Mouse (Mus musculus) thymus, postnatal 14 days (tissue): Measurements from ENCODE around the gene Suds3.

Experiments
- DNase-seq: peaks from one replicate; pipeline ENCODE4 v3.0.0; 2021

The Suds3 gene

DNA sequence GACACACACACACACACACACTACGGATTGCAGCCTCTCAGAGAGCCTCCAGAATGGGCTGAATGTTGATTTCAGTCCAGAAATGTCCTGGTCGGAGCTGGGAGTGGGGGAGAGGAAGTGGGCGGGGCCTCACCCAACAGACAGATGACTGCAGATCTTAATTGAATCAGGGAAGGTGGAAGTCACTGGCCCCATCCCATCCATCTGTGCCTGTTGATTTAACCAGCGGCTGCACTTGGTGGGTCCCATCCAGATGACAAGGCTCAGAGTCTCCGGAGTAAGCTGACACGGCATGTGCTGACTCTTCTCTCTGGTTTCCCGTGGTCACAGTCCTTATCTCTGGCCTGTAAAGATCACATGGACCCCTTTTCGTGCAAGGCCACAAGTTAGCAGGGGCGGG is 20.0 kb upstream of the Suds3 start:
- peak; percentile 72 for DNase-seq

- DNase-seq, result peak; percentile 48
Observed at GRCm38 (mm10) chr5:117134889-117135456, 19.1 kb upstream of the Suds3 start.

DNA sequence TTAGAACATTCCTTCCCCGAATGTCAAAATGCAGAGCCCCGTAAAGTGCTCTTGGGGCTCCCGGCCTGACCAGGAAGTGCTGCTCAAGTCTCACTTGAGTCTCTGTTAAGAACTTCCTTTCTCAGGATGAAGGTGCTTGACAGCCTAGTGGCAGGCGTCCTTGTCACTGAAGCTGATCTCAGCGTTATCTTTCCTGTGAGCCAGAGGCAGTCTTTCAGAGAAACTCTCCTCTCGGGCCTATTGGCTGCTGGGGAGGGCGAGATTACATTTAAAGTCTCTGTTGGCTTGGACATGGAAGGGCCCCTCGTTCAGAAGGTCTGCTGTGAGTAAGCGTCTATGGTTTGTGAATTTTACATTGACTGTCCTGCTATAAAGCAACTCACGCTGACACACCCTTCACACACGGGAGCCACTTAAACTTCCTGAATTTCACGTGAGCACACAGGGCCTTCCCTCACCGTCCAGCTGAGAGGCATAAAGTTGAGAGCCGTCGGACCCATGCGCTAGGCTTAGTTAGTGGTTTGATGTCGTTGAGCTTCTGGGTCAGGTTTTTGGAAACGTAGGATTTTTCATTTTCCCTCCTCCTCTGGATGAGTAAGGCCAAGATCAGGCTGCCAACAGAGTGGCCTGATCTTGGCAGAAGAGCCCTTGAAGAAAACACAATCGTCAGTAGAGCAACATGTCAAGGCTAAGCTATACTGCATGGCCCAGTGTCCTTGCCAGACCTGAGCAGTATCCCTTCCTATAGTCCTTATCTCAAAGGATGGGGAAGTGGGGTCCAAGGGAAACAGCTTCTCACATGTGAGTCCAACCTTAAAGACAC is 18.4 kb upstream of the Suds3 start:
- DNase-seq, result peak; percentile 61

- DNase-seq, result peak; percentile 88
Observed at GRCm38 (mm10) chr5:117133446-117134065, 17.6 kb upstream of the Suds3 start.

- DNase-seq, result peak; percentile 66
Observed at GRCm38 (mm10) chr5:117130726-117131125, 14.8 kb upstream of the Suds3 start.

- DNase-seq, result no peak
Observed at GRCm38 (mm10) chr5:117127051-117127450, 11.1 kb upstream of the Suds3 start.

GRCm38 (mm10) chr5:117125482-117126346 is 9.8 kb upstream of the Suds3 start:
- no peak for DNase-seq

- DNase-seq, result no peak
Observed at GRCm38 (mm10) chr5:117123840-117124239, 7.9 kb upstream of the Suds3 start.

- no peak for DNase-seq
Observed at GRCm38 (mm10) chr5:117123102-117123501, 7.2 kb upstream of the Suds3 start.

DNA sequence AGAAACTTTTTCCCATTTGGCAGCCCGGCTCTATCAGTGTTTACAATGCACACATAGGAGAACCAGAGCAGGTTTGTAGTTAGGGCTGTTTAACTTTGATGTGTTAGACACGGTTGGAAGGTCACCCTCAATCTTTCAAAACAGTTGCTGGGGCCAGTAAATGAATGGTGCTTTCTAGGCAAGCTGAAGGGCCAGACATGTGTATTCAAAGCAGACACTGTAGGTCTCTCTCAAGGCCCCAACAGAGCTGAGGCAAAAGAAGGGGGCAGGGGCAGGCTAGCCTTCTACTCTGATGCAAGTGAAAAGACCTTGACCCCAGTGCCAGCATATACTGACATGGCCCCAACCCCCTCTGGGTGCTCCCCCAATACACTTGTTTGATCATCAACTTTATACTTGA is 5.7 kb upstream of the Suds3 start:
- no peak for DNase-seq

DNA sequence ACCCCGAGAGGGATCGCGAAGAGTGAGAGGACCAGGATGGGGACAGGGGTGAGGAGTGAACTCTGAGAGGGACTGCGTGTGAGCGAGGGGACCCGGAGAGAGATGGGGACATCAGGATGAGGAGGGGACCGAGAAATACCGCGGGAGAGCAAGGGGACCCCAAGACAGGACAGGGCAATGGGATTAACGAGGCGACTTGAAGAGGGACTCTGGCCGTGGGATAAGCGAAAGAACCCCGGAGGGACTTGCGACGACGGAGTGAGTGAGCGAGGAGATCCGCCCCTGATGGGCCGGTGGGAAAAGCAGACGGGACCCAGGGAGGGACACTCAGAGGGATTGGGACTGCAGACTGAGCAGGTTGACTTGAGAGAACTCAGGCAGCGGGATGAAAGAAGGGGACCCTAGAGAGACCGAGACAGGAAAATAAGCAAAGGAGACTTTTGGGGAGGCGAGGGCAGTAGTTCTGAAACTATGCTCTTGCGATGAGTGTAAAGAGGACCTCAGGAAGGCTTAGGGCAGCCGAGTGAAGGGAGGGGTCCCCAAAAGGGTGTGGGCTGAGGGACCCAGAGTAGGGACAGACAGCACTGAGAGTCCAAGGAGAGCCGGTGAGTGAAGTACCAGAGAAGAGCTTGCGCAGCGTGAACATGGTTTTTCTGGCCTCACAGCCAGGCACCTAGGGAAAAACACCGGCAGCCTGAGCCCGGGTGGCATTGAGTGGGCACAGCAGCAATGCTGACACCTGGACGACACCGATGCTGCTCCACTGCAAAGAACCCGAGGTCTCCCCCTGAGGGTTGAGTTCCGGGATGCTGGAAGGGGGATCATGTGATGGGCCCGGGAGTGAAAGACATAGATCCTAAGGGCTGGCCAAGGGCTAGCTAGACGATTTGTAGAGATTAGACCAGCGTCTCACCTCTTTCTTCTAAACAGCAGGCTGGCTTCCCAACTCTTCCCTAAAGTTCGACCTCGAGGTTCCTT is 4.9 kb upstream of the Suds3 start:
- peak; percentile 42 for DNase-seq

- DNase-seq, result peak; percentile 99
Observed at GRCm38 (mm10) chr5:117119777-117120488, 4.0 kb upstream of the Suds3 start, which contains the start of gene Taok3. Gene Taok3 (plus strand): TSS chr5:117120129.

DNA sequence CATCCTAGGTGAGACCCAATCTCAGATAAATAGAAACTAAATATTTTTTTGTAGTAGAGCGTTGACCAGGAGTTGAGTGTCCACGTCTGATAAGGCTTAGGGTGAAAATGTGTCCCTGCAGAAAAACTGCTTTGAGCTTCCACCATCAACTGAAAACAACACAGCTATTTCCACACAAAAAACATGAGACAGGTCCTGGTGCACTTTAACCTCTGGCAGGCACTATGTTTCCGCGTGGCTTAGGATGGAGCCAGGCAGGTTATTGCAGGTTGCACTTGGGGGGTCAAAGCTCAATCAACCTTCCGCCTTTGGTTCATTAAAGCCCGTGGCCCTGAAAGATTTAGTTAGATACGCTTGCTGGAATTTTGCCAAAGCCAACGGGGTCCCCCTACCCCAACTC is 2.9 kb upstream of the Suds3 start:
- no peak for DNase-seq

- no peak for DNase-seq
Observed at GRCm38 (mm10) chr5:117118220-117118619, 2.3 kb upstream of the Suds3 start.

DNA sequence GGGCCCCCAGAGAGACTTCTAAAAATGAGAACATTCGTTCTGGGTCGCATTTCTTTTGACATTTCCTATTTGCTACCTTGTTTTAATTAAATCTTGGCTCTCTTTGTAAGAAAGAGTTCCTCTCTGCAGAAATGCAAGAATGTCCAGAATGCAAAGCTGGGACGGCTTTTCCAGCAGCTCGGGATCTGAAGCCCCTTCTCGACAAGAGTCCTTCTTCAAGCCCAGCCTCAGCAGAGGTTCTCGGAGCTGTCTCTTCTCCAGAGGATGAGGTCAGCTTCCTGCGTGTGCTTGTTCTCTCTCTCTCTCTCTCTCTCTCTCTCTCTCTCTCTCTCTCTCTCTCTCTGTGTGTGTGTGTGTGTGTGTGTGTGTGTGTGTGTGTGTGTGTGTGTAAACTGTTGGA is 1.8 kb upstream of the Suds3 start:
- DNase-seq, result no peak

GRCm38 (mm10) chr5:117117241-117117640 is 1.3 kb upstream of the Suds3 start:
- no peak for DNase-seq

DNA sequence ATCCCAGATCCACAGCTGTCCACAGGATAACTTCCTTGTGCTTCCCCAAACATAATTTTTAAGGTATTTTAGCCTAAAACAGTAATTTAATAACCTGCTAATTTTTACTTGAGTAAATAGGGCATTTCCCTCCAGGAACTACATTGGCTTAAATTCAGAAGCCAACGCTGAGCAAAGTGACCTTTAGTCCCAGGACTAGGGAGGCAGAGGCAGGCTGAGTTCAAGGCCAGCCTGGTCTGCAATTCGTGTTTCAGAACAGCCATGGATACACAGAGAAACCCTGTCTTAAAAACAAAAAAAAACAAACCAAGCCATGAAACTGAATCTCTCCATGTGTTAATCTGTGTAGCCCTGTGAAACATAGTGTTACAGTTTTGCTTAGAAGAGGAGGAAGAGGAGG is 747 bp upstream of the Suds3 start:
- no peak for DNase-seq

- DNase-seq, result peak; percentile 65
Observed at GRCm38 (mm10) chr5:117115193-117115767, 633 bp downstream of the Suds3 start.

DNA sequence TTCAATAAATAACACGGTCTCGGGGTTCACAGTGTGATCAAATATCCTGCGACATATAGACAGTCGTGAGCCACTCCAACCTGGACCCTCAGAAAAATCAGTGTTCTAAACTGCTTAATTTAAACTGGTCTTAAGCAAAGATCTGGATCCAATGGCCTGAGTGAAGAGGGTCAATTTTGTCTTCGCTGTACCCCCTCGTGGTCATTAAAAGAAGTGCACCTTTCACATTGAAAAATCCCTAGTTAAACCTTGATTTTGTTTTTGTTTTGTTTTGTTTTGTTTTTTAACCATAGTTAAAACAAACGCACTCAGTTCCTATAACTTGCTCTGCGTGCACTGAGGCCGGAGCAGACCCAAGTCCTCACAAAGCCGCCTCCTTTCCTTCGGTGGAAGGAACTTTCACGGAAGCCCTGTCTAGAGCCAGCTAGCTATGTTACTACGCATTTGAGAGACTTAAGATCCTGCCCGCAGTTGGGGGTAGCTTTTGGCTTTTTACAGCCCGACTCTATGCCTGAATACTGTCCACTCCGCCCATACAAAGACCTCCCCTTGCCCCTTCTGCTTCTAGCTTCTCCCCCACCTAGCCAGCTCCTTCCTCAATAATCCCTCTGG is 1.2 kb downstream of the Suds3 start:
- DNase-seq, result no peak

DNA sequence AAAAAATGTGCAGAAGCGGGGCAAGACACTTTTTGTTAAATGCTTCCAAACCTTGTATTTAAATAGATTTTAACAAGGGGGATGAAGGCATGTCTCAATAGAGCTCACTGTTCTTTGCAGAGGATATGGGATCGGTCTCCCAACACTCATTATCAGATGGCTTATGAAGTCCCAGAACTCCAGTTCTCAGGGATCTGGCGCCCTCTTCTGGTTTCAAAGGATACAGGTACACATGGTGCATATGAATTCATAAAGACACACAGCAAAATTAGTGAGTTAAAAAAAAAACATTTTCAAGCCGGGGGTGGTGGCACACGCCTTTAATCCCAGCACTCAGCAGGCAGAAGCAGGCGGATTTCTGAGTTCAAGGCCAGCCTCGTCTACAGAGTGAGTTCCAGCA is 2.6 kb downstream of the Suds3 start:
- peak; percentile 40 for DNase-seq
